Mouse (Mus musculus): ENCODE data around the gene Wdr95.

DNA sequence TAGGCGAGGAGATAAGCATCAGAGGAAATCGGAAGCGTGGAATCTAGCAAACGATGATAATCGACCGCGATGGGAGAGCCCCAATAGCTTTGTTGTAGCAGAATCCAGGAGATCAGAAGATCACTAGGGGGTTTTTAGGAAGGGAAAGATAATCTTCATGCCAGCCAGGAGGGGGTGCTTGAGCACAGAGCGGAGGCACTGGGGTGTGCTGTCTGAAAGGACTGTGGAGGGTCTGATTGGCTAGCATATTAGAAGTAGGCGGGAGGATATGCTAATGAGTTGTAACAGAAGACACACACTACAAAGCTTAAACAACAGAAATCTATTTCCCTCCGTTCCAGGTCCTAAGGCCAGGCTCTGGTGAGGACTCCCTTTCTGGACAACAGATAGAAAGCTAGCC lies 57.4 kb downstream of the Wdr95 start:
- TF ChIP-seq CTCF (IDR thresholded peaks at IDR 0.05; ENCODE audit: insufficient read depth, low read depth, low read length) (no peak), POLR2A (IDR thresholded peaks at IDR 0.05; ENCODE audit: insufficient read depth, low read depth, low read length) (no peak)

Measured in olfactory bulb, adult 2 months (tissue).